Mouse (Mus musculus): ENCODE measurements around the gene Stk40.

- peak; percentile 77 for TF ChIP-seq CTCF (IDR thresholded peaks at IDR 0.05; ENCODE audit: low read depth)
- no peak for TF ChIP-seq EP300 (optimal IDR thresholded peaks at IDR 0.05)
Observed at GRCm38 (mm10) chr4:126156617-126157016, 52.9 kb downstream of the Stk40 start.

Measured in stomach, postnatal 0 days (tissue).